8 mouse cellular contexts compared by ENCODE assay signal in genomic region chr2:151039232-151039695, GRCm38 (mm10). TPM values are rescaled to one million over a fixed set of nuclear protein-coding genes. Genes with fewer than 3 reads are reported as not detected.
DNase-seq lines count a peak whose midpoint lies in the region; ATAC-seq lines count a peak whose summit lies in the region.

Gene Ninl (minus strand): TSS chr2:151039382.
Gene Nanp (minus strand): TSS chr2:151039398.

- H3K9ac ChIP-seq in intestine, embryonic 14.5 days (ENCODE audit: low read length): peak within 1 kb of the TSS; percentile 98

- no peaks in the 10 kb centered on the region for H3K9me3 ChIP-seq in intestine, embryonic 14.5 days (ENCODE audit: control insufficient read depth, low read length)

- no peaks in the 10 kb centered on the region for H3K36me3 ChIP-seq in intestine, embryonic 14.5 days (ENCODE audit: control insufficient read depth, insufficient read depth, low read length)

- intact Hi-C loops in left cerebral cortex, postnatal 14 days (cut with DNase I): no loop called here

- DNase-seq in adrenal gland, adult 18-20 months (ENCODE audit: low spot score in 2 of 2): peak; percentile 90
- DNase-seq in embryo, embryonic 11 days: peak; percentile 96
- DNase-seq in gastrocnemius, postnatal 25 days: peak; percentile 92
- DNase-seq in intestine, embryonic 14.5 days (ENCODE audit: low spot score): peak; percentile 96
- DNase-seq in left cerebral cortex, postnatal 14 days (ENCODE audit: low spot score in 2 of 2): peak; percentile 93 to 96
- DNase-seq in mesoderm, embryonic 11.5 days (ENCODE audit: low read depth, low spot score): peak; percentile 98
- peak; percentile 84 to 88 for DNase-seq in right cerebral cortex, postnatal 36 days (ENCODE audit: low spot score in 2 of 2)
- peak; percentile 95 for DNase-seq in yolk sac, embryonic 10.5 days (ENCODE audit: low spot score)

- WGBS in intestine, embryonic 14.5 days: under 1% methylated on average over 34 of the region's 34 CpGs

- ATAC-seq in intestine, embryonic 14.5 days (replicated peaks; ENCODE audit: low FRiP score, low TSS enrichment, low read depth): peak; percentile 96

- no peaks in the 10 kb centered on the region for H3K27me3 ChIP-seq in intestine, embryonic 14.5 days (replicated peaks; ENCODE audit: control insufficient read depth, insufficient read depth, low read length)

- H3K4me2 ChIP-seq in intestine, embryonic 14.5 days (ENCODE audit: low read length): peak within 1 kb of the TSS; percentile 89

- H3K4me1 ChIP-seq in intestine, embryonic 14.5 days (replicated peaks; ENCODE audit: control insufficient read depth, insufficient read depth, low read length): peaks cover 13% of the 10 kb centered on the region

- H3K27ac ChIP-seq in intestine, embryonic 14.5 days (ENCODE audit: low read depth): peak within 1 kb of the TSS; percentile 83

- H3K4me3 ChIP-seq in intestine, embryonic 14.5 days (ENCODE audit: low read depth, low read length): peak within 1 kb of the TSS; percentile 95

RNA-seq across cellular contexts. Expression of gene Ninl, which starts in this region (rescaled TPM):
- total RNA-seq in adrenal gland, adult 18-20 months (2021): 10 to 100 TPM in 1 of 2 experiments, 1 to 10 TPM in 1; 8.1 to 32.8 TPM
- under 1 TPM; 0.29 to 0.43 TPM for total RNA-seq in gastrocnemius, postnatal 25 days (2021)
- polyA plus RNA-seq in intestine, embryonic 14.5 days (2014; fragmentation: Nextera tagmentation; extraction: Ambion mirVana): 10.7 and 11.7 TPM in 2 replicates
- 1 to 10 TPM; 5.2 to 5.8 TPM for total RNA-seq in left cerebral cortex, postnatal 14 days (2021)

RNA-seq across cellular contexts. Expression of gene Nanp, which starts in this region (rescaled TPM):
- 1 to 10 TPM; 7.8 to 9.2 TPM for total RNA-seq in adrenal gland, adult 18-20 months (2021)
- total RNA-seq in gastrocnemius, postnatal 25 days (2021): 1 to 10 TPM; 3.3 to 3.4 TPM
- 51.4 and 54.9 TPM in 2 replicates for polyA plus RNA-seq in intestine, embryonic 14.5 days (2014; fragmentation: Nextera tagmentation; extraction: Ambion mirVana)
- 10 to 100 TPM; 29.6 to 30.5 TPM for total RNA-seq in left cerebral cortex, postnatal 14 days (2021)

Comparison
In these comparisons a context has a peak if more than half of its experiments do, and no peak if none do; other contexts are left out.
1. Peak in every context shown above with its lines: DNase-seq, ATAC-seq, H3K4me3 ChIP-seq and H3K27ac ChIP-seq.
2. RNA of gene Ninl (total RNA-seq): 8.1 to 32.8 TPM in adrenal gland, adult 18-20 months and 5.2 to 5.8 TPM in left cerebral cortex, postnatal 14 days; 0.29 to 0.43 TPM in gastrocnemius, postnatal 25 days; every median in the first group is over 4 times any median in the second.